Mouse (Mus musculus) spleen, adult 12 weeks (tissue): Measurements from ENCODE around the gene Slc22a23.

ENCODE experiments used
- DNase-seq: peaks from one replicate; pipeline ENCODE4 v3.0.0; 2022; ENCODE audit warnings: low spot score

Slc22a23 gene

DNA sequence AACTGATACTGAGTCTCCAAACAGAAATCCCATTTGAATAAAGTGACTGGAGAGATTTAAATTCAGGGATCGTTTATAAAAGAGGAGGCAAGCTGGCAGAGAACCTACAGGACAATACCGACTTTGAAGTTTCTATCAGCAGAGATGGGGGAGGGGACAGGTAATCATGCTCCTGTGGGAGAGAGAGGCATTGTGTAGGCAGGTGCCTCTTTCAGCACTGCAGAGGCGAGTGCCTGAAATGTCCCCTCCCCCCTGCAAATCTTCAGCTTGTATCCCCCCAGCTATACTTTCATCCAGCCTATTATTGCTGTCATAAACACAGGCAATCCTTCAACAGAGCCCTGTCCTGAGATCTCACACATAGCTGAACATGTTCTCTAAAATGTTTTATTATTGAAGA, 43.4 kb downstream of the Slc22a23 start:
- DNase-seq, result no peak

DNA sequence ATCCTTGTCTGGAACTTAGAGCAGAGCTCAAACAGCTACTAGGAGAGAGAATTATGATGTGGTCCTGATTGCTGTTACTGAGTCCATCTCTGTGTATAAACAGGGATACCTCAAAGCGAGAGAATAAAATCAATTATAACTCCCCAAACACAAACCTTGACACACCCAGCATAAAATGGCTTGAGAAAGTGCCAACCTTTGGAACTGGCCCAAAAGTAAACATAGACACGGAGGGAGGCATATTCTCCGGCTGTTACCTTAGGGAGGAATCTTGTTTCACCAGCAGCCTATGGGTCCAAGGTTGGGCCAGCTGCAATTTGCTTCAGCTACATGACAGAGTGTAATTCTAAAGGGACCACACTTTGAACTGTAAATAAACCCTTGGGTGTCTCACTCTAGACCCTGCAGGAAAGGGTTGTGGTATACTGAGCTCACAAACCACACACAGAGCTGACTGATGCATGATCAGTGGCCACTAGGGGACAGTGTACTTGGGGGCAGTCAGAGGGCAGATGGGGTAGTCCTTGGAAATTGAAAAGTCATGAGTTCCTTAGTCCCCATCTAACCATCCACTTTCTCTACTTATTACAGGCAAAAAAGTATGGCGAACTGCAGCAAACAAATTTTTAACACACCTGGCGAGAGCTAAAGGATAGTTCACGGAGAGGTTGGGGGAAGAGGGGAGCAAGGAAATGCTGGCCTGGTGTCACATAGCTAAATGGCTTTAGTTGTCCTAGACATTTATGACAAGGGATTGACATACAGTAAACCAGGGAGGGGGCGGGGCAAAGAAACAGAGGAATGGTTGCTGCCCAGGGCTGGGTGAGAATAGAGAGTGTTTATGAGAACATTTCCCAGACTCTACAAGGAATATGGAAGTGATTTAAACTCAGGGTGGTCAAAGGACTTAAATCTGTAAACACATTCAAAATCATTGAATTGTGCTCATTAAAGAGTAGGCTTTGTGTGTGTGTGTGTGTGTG, 45.3 kb downstream of the Slc22a23 start:
- no peak for DNase-seq

DNA sequence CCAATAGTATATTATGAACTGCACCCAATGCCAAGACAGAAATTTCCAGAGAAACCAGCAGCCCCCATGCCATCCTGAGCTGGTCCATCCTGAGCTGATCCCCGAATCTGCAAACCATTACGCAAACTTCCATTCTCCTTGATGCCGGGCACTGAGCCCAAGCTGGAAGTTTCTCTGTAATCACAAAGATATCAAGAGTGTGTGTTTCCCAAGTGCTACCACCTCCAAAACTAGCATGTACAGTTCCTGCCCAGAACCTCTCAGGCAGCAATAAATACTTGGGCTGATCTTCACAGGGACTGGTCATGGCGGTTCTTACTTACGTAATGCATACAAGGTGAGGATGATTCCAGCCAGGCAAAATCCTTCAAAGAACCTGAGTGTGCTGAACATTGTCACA, 46.3 kb downstream of the Slc22a23 start:
- no peak for DNase-seq

DNA sequence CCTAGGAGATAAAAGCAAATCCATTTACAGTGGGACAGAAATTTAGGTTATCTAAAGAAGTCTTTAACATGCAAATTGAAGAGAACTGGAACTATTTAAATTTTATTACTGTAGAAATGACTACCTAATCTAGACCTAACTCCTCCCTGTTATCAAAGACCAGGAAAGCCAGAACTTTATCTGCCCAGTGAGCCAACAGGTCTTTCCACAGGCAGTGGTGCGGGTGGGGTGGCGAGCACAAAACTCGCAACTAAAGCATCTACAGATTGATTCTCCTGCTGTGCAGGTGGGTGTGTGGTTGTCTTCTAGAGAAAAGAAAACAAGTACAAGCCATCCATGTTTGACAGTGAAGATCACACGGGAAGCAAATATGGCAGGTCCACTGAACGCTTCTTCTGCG, 46.9 kb downstream of the Slc22a23 start:
- no peak for DNase-seq

DNA sequence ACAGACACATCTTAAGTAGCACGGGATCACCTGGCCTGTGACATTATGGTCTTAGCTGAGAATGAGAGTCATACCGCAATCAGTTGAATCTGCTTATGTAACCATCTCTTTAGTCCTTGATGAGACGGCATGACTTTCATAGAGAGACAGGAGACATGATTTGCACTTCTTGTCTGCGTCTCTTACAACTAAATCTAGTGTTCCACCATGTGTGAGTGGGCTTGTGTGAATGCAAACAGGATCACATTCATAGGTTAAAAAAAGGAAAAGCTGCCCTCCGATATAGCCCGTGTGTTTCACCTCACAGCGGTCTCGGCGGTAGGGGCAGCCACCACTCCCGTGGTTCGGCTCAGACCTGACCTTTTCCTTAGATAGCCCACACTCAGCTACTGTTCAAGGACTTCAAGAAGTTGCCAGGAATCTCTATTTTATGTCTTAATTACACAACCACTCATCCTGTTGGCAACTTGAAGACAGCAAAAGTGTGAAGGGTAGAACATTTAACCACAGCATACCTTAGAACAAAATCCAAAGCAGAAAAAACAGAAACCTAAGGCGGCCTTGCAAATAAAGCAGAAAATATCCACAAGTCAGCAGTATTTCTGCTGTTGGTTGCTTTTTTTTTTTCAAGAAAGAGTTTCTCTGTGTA, 49.1 kb downstream of the Slc22a23 start:
- DNase-seq, result no peak

DNA sequence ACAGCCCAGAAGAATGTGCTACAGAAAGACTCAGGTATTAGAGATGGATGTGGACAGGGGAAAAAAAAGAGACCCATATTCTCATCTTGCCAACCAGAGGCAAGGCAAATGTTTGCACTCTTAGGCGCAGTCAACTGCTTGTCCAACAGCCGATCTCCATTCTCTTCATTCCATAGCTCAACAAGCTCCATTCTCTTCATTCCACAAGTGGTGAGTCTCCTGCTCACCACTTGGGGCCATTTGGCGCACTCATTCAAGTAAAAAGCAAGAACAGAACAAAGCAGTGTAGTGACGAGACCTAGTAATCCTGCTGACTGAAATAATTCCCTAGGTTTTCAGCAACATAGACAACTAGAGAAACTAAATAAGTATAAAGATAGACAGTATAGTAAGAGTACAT, 50.8 kb downstream of the Slc22a23 start:
- DNase-seq, result no peak

DNA sequence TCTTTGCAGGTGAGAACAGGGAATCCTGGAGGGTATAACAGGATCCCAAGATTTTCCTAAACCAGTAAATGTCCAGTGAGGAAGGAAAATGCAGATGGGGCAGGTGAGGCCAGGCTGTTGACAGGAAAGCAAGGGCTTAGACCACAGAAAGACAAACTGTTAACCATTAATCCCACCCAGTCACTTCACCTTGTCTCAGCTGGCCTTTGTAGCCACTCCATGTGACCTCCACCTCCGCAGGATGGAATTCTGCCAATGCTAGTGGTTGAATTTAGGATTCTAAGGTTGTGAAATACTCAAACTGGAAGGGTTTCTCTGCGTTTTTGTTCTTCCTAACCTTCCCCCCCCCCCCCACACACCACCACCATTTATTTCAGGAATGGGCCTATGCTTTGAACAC, 52.9 kb downstream of the Slc22a23 start:
- DNase-seq, result no peak

DNA sequence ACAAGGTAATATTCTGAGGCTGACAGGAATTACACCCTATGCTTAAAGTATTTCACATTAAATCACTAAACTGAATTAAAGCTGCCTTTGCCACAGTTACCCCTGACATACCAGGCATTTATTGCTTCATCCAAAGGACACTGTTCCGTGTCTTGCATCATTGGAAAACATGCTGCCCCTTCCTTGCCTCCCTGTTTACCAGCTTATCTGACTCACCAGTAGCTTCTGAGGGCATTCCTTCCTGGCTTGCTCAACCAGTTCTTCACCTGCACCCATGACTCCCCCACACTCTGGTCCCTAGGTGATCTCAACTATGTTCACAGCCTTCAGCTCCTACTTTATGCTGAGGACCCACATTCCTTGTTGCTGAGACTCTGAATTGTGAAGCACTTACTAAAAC, 54.6 kb downstream of the Slc22a23 start:
- DNase-seq, result no peak

DNA sequence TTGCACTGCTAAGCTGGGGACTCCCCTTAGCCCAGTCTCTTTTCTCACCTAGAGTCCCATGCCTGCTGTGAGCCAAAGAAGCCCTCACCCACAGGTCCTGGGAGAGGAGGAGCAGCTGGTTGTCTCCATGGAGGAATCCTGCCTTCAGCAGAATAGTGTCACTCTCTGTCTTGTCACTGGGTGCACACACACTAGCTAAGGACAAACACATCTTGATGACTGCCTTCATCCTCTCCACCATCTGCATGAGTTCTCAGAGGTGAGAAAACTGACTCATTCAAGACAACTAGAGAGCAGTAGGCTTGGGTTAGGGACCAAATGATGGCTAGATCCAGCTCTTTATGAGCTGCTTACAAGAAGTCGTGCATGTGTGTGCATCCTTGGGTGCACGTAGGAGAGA, 55.4 kb downstream of the Slc22a23 start:
- DNase-seq, result no peak

DNA sequence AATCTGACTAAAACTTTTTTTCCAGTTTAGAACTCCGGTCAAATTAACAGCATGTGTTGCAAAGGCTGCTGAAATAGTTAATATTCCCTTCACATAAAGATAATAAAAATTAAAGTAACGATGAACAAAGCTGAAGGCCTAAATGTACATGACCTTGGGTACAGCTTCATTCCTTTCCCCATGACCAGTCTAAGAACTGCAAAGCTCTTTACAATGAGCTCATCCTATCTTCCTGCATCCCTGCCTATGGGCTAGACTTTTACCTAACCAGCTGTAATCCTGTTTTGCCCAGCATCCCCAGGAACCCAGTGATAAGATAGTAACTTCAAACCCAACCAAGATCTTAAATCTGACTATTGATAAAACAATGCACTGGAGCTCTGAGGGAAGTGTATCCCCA, 56.9 kb downstream of the Slc22a23 start:
- DNase-seq, result no peak

DNA sequence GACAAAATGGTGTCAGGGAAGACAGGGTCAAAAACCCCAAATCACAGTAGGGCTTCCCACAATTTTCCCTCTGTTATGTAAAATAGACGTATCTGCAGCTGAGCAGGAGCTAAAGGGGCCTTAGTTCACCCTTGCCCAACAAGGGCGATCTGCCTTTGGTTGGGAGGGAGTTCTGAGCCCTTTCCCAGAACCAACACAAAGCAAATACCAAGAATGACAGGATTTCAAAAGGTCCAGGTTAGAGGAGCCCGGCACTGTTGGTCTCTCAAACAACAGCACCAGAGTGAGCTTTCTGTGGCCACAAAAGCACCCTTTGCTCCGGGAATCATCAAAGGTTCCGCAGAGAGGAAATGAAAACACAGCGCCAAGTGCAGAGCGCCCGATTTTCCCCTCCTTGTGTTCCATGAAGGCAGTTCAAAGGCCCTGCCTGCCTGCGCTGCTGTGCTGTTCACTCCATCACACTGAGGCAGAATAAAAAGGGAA, 57.3 kb downstream of the Slc22a23 start:
- no peak for DNase-seq

DNA sequence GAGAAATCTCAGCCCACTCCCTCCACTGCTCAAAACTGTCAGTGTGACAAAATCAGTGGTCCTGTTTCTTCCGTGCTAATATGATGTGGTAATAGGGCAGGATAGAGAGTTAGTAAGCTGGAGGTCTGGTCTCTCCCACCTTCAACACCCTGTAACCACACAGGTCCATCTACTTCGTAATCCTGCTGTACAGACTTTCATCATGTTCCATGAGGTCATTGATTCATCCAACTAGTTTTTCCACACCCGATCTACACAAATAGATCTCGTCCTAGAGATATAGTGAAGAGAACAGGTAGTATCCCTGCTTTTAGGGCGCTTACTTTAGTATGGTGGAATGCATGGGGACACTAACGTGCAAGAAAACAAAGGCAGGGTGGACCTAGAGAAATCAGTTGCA, 63.6 kb downstream of the Slc22a23 start:
- no peak for DNase-seq

DNA sequence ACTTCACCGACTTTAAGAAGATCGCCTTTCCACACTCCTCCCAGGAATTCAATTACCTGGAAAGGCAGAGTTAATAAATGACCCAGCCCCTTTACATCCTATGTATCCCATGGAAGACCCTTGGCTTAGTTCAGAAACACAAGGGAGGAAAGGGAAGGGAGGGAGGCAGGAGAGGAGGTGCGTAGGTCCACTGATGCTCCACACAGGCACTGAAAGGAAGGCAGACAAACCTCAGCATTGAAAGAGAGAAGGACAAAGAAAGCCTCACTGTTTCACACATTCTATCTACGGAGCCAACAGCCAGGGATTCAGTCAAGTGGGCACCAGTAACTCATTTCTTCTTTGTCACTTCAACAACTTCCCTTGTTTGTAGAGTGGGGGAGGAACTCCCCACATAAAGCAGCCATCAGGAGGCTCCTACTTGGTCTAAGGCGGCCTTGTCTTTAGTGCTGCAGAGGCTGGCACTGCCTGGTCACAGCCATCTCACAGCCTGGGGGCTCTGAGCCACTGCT, 66.2 kb downstream of the Slc22a23 start:
- DNase-seq, result no peak

DNA sequence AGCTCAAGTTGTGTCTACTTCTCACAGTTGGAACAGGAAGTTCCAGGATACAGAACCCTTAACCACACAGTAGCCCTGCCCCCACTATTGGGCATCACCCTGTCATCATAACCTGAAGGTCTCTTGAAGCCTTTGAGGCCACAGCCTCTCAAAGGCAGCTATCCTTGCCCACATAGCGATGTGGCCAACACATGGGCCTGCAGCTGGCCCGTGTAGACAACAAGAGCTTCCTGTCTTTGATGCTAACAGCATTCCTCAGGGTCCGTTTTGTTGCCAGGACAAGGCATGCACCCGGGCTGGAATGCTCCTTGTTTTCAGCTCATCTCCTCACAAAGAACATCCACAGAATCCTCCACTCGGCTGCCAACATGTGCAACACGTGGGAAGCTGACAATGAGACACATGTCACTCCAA, 66.7 kb downstream of the Slc22a23 start:
- no peak for DNase-seq

DNA sequence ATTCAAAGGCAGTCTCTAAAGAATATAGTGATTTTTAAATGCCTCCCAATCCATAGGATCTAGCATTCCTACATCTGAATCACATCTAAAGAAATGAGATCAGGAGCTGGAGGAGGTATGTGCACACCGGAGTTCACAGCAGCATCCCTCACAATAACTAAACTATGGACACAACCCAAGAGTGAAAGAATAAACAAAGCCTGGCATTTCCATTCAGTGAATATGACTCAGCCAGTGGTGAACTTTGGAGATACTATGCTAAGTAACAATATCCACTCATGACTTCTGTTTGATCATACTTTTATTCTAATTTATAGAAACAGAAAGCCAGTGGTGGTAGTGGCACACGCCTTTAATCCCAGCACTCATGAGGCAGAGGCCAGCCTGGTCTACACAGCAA, 67.4 kb downstream of the Slc22a23 start:
- no peak for DNase-seq

DNA sequence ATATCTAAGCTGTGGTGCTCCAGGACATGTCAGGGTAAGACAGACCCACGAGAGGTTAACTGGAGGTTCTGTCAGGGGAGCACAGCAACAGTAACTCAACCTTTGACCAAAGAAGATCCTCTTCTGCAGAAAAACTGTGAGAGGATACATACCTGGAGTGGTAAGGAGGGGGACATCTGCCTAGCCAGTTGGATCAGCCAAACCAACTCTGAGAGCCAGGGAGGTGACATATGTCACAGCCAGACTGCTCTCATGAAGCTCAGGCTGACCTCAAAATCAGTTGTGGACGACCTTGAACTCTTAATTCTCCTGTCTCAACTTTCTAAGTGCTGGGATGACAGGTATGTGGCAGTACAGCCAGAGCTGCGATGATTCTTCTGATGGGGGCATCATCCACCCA, 68.0 kb downstream of the Slc22a23 start:
- no peak for DNase-seq

DNA sequence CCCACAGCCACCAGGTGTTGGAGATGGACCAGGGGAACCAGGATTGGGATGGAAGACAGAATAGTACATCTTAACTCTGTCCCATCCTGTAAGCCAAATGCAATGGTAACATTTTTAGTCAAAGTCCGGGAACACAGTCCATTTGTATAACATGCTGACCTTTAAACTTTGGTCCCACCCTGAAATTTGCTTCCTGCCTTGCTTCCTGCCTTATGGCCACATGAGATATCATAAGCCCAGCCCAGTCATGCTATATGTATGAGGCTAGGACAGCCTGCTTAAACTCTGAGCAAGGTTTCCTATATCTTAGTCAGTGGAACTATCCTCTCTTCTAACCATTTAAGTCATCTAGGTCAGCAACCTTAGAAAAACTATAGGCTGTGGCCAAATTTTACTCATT, 70.1 kb downstream of the Slc22a23 start:
- DNase-seq, result no peak

DNA sequence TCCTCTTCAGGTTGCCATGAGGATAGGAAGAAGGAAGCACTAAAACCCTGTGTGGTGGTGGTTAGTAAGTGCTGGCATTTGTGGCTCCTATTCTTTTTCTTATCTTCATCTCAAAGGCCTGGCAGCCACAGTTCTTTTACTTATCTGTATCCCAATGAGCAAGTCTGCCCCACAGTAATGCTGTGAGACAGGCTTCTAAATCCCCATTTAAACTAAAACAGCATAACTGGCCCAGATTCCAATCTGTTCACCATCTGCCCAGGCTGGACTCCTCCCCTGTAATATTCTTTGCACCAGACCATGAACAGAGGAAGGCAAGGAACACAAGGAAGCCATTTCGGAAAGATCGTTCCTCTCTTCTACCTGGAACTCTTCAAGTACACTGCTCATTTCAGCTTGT, 70.6 kb downstream of the Slc22a23 start:
- DNase-seq, result no peak

DNA sequence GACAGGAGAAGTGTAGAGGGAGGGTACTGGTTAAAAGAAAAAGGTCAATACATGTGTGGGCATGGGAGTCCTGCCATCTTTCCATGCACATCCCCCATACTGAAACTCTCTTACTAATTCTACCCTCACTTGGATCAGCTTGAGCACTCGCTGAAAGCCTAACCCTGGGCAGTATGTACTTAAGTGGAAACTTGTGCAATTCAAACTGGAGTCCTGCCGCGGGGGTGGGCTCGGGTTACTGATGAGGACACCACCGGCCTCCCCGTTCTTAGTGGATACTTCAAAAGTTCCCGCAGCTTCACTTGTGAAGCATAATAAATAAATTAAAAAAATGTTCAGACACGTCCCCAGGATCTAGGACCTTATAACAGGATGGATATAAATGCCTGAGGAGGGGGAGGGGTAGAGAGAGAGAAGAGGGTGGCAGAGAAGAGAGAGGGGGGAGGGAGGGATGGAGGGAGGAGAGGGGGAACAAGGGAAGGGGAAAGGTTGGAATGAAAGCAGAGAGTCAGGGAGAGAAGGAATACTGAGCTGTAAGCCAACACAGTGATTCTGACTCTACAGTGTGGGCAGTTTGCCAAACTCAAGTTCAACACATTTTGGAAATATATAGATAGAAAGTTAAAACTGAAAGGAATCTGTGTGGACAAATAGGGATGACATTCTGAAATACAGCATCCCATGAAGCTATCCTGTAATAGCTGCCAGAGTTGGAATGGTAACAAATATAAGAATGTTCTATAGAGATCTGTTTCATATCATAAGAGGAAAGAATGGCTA, 72.5 kb downstream of the Slc22a23 start:
- DNase-seq, result no peak

DNA sequence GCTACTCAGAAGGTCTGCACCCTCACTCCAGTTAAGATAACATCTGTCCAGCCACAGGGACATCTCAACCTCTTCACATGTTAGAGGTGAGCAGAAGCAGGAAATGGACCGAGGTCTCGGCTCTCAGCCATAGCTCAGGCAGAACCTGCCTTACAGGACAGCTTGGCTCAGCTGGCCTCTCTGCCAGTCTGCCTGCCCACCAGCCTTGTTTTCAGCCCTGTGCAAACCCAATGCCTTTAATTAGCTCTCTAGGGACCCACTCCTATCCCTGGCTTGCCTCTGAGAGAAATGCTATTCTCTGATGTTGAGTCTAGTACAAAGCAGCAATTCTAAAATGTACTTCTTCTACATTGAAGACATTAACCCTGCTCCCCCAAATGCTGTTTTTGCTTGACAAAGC, 73.3 kb downstream of the Slc22a23 start:
- DNase-seq, result no peak

DNA sequence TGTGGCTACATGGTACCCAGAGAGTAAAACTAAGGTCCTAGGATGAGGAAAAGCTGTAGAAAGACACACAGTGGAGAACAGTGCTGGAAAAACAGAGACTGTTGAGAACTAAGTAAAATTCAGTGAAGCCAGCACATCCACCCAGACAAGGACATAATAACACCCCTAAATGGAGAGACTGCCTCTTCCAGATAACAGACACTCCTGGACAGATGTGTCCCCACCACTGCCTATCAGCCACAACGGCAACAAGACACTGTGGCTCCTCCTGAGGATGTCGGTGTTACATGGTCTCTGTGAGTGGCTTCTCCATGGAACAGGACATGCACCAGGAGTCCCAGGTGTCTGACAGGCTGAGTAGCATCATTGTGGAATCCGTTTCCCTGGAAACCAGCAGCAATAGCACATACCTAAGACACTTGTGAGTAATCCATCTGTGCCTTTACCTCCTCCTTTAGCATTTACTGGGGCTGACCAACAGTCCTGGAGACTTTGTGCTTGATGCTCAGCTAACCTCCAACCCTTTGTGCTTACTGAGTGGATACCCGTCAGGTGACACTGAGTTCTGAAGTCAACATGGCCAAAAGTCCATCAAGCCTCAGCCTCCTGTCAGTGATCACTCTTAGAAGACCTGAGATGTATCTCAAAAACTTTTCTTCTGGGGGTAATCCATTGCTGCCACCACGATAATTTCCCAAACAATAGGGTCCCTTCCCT, 73.9 kb downstream of the Slc22a23 start:
- DNase-seq, result peak; percentile 33
